ENCODE assay signal across 27 mouse cellular contexts in the genomic region with DNA sequence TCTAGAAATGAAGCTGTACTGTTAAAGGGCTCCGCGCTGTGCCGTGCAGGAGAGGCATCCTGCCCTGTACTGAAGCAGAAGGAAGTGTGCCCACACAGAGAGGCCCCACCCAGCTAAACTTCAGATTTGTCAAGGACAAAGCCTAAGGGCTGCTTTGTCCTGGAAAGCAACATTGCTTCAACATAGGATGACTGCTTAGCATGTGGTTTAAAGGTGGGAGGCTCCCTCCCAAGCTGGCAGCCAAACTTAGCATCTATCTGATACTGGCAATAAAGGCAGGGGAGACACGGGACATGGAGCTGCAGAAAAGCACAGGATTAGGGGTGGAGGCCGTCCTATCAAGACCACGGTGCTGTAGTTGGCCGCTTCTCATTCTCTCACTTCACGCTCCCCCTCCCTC. TPM values are rescaled to one million over a fixed set of nuclear protein-coding genes. Genes with fewer than 3 reads are reported as not detected.
DNase-seq lines count a peak whose midpoint lies in the region; ATAC-seq and TF ChIP-seq lines count a peak whose summit lies in the region.
"Had no signal": no experiment of that assay in that cellular context is flagged by ENCODE, and none has a peak within 500 bp of the region (broad histone marks: within the 10 kb centered on the region; RNA-seq: fewer than 3 reads in every experiment).

No protein-coding gene starts in this region.

- H3K27ac ChIP-seq in heart, embryonic 11.5 days (ENCODE audit: low read depth, low read length): no peak overlapping the region
- no peak overlapping the region for H3K27ac ChIP-seq in thymus, adult 2 months (ENCODE audit: control insufficient read depth, insufficient read depth, low read length)
- H3K27ac ChIP-seq: forebrain, embryonic 13.5 days; heart, adult 2 months; hindbrain, embryonic 13.5 days; limb, embryonic 12.5 days; liver, embryonic 12.5 days; neural tube, embryonic 13.5 days had no signal

- TF ChIP-seq CTCF in thymus, adult 2 months (IDR thresholded peaks at IDR 0.05; ENCODE audit: borderline replicate concordance, control insufficient read depth, extremely low read depth, insufficient read depth, low read length, poor library complexity): no peak

- no peaks in the 10 kb centered on the region for H3K36me3 ChIP-seq in heart, embryonic 11.5 days (ENCODE audit: control insufficient read depth, insufficient read depth, low read length)
- H3K36me3 ChIP-seq in thymus, adult 2 months (ENCODE audit: control insufficient read depth, insufficient read depth, low read length): no peaks in the 10 kb centered on the region
- H3K36me3 ChIP-seq: hindbrain, embryonic 13.5 days; limb, embryonic 12.5 days; liver, embryonic 12.5 days; neural tube, embryonic 13.5 days had no signal

- TF ChIP-seq POLR2A in thymus, adult 2 months (IDR thresholded peaks at IDR 0.05; ENCODE audit: control insufficient read depth, extremely low read depth, insufficient read depth, low read length, poor library complexity): no peak

- peaks cover 4% of the 10 kb centered on the region; the same call in 1 of the 2 replicates for H3K27me3 ChIP-seq in heart, embryonic 11.5 days (ENCODE audit: control insufficient read depth, insufficient read depth, low read length)
- no peaks in the 10 kb centered on the region for H3K27me3 ChIP-seq in thymus, adult 2 months (ENCODE audit: control insufficient read depth, insufficient read depth, low read length)
- H3K27me3 ChIP-seq: CH12.LX; forebrain, embryonic 13.5 days; limb, embryonic 12.5 days; neural tube, embryonic 13.5 days had no signal

- no peak overlapping the region for H3K4me3 ChIP-seq in heart, embryonic 11.5 days (ENCODE audit: low read depth, low read length)
- no peak overlapping the region for H3K4me3 ChIP-seq in thymus, adult 2 months (ENCODE audit: control insufficient read depth, insufficient read depth, low read length)
- H3K4me3 ChIP-seq: forebrain, embryonic 13.5 days; heart, adult 2 months; hindbrain, embryonic 13.5 days; limb, embryonic 12.5 days; liver, embryonic 12.5 days; neural tube, embryonic 13.5 days had no signal

- H3K4me2 ChIP-seq in heart, embryonic 11.5 days: no peak overlapping the region
- H3K4me2 ChIP-seq: forebrain, embryonic 13.5 days; hindbrain, embryonic 13.5 days; limb, embryonic 12.5 days; liver, embryonic 12.5 days; neural tube, embryonic 13.5 days had no signal

- WGBS in heart, embryonic 11.5 days (ENCODE audit: insufficient replicate concordance): 45% methylated on average over 8 of the region's 8 CpGs
- WGBS in thymus, adult 2 months: 75% methylated on average over 8 of the region's 8 CpGs

- no peaks in the 10 kb centered on the region for H3K4me1 ChIP-seq in heart, embryonic 11.5 days (ENCODE audit: control insufficient read depth, insufficient read depth, low read length)
- peaks cover 7% of the 10 kb centered on the region for H3K4me1 ChIP-seq in thymus, adult 2 months (replicated peaks; ENCODE audit: control insufficient read depth, insufficient read depth, low read length)
- H3K4me1 ChIP-seq: hindbrain, embryonic 13.5 days; limb, embryonic 12.5 days; liver, embryonic 12.5 days had no signal

- no peak for ATAC-seq in heart, embryonic 11.5 days (replicated peaks; ENCODE audit: insufficient number of reproducible peaks, low FRiP score, low TSS enrichment)
- peak; percentile 48 for ATAC-seq in megakaryocyte, adult 5-6 weeks (ENCODE audit: poor library complexity, severe bottlenecking)
- ATAC-seq: forebrain, embryonic 13.5 days; liver, embryonic 12.5 days had no signal

- H3K9me3 ChIP-seq in heart, embryonic 11.5 days (replicated peaks; ENCODE audit: control insufficient read depth, low read length): no peaks in the 10 kb centered on the region
- H3K9me3 ChIP-seq: forebrain, embryonic 13.5 days; hindbrain, embryonic 13.5 days; limb, embryonic 12.5 days; liver, embryonic 12.5 days; neural tube, embryonic 13.5 days had no signal

- peak; percentile 86 for DNase-seq in heart, adult 11 months
- peak; percentile 18 for DNase-seq in thymus, postnatal 14 days
- DNase-seq in thymus, adult 2 months: no peak
- no peak for DNase-seq in liver
- no peak for DNase-seq in gastrocnemius, postnatal 10 days
- DNase-seq: adrenal gland, adult 2 months; cerebellum, adult 11 months; cerebellum, postnatal 10 days; gastrocnemius, postnatal 14 days; heart, adult 2 months; kidney, adult 2 months; kidney, postnatal 10 days; lung, adult 18-20 months; lung, postnatal 10 days; midbrain, embryonic 14.5 days; retina, postnatal 1 day; right cerebral cortex, postnatal 25 days; spleen, adult 18-20 months; thymus, adult 18-20 months had no signal

- no peak overlapping the region for H3K9ac ChIP-seq in heart, embryonic 11.5 days (ENCODE audit: low read depth, low read length)
- H3K9ac ChIP-seq: forebrain, embryonic 13.5 days; hindbrain, embryonic 13.5 days; limb, embryonic 12.5 days; liver, embryonic 12.5 days; neural tube, embryonic 13.5 days had no signal

RNA-seq across cellular contexts. Expression of gene Etv3, which starts 24.1 kb away (rescaled TPM):
- polyA plus RNA-seq in heart, embryonic 11.5 days (2014; fragmentation: Nextera tagmentation; extraction: Ambion mirVana): 7.7 and 9.0 TPM in 2 replicates
- polyA plus RNA-seq in thymus, adult 2 months (2012; rRNA removed): 38.4 and 40.9 TPM in 2 replicates
- total RNA-seq in megakaryocyte, adult 5-6 weeks (2015): 12.9 and 13.8 TPM in 2 replicates
- total RNA-seq in megakaryocyte, adult 5-6 weeks (2017): 14.6 and 16.7 TPM in 2 replicates
- total RNA-seq in gastrocnemius, postnatal 10 days (2021): 10 to 100 TPM; 11.4 to 11.6 TPM

Comparison
In these comparisons a context has a peak if more than half of its experiments do, and no peak if none do; other contexts are left out.
1. DNase-seq: peak in heart, adult 11 months (single experiment) and thymus, postnatal 14 days (single experiment); none in thymus, adult 2 months (single experiment), liver (single experiment) and gastrocnemius, postnatal 10 days (single experiment).